Mouse (Mus musculus) c-Kit-negative CD71-positive TER-119-positive erythroid progenitor cells, embryonic 14.5 days (primary cell): ENCODE measurements around the gene Sv2b.

Source experiments
- DNase-seq: peaks from one replicate; pipeline ENCODE4 v3.0.0-alpha.2; 2013; ENCODE audit warnings: low read depth, low spot score

Sv2b gene

DNA sequence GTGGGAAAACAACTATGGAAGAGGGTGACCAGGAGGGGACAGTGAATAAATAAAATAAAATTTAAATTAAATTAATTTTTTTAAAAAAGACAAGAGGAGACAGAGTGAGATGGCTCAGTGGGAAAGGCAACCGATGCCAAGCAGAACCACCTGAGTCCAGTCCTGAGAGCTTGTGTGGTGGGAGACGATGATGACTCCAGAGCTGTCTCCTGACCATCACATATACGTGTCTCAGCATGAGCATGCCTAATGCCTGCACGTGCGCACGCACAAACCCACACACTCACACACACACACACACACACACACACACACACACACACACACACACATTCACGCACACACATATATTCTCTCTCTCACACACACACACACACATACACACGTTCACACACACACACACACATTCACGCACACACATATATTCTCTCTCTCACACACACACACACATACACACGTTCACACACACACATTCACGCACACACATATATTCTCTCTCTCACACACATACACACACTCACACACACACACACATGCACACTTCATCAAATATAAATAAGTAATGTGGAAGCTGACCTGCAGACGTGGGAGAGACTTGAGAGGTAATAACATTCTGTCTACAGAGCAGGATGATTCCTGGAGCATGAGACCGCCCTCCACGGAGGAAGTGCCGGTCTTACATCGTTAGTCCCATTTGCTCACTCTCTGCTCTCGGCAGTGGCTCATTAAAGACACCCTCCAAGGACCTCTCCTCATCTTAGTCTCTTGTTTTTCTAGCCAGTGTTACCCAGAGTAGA lies 206.3 kb downstream of the Sv2b start:
- DNase-seq, result no peak

DNA sequence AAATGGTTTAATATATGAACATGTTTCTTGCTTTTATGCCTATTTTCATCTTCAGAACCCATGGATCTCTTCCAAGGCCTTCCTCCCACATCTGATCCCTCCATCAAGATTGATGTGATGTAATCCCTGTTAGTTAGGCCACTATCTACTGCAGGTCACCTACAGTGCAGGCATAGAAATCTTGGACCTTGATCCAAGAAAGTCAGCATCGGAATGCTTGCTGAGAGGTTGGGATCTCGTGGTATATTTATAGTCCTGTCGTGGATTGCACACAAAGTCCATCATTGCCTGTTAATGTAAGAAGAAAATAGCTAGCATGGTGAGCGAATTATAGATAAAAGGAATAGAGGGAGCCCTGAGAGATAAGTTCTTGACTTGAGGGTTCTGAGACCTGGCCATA lies 223.6 kb downstream of the Sv2b start:
- no peak for DNase-seq

DNA sequence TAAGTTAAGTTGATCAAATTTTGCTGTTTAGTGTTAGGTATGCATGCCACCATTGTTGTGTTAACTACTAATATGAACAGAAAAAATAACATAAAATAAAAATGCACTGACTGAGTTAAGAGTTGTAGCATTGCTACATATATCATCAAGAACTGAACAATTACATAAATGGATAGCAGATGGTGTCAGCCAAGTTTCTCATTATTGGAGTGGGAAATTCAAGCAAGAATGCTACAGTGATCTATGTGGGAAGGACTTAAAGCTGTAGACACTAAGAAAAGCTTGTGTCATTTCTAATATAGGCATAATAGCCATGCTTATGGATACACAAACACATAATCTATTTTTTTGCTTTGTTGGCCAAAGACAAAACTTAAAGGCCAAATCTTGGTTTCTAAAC lies 228.9 kb downstream of the Sv2b start:
- no peak for DNase-seq

DNA sequence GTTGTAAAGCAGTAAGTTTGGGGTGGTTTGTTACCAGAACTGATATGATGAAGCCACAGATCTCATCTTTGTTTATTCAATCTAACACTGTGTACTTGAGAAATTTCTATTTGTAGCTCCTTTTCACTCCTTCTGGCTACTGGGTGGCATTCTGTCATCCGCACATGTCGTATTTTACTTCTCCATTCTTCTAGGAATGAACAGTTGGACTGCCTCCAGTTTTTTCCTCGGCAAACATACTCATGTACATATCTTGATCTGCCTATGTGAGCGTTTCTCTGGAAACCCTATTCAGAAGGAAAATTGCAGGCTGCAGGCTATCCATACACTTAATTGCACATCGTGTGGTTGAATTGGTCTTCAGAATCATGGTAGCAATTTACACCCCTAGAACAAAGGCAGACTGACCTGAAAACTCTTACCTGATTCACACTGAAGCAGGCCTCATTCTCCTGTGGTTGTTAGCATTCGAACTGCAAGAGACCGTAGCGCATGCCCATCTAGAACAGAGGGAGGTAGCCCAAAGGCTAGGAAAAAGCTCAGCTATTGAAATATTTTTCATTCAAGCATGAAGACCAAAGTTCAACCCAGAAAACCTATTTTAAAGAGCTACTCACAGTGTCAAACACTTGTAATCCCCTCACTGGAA lies 231.4 kb downstream of the Sv2b start:
- no peak for DNase-seq
